Mouse (Mus musculus): Measurements from ENCODE around the gene Gipr. TPM values are rescaled to one million over a fixed set of nuclear protein-coding genes. Genes with fewer than 3 reads are reported as not detected.

Gene Gipr
- polyA plus RNA-seq (2014; fragmentation: Nextera tagmentation; extraction: Ambion mirVana), result 4.8 and 8.2 TPM in 2 replicates

- Histone ChIP-seq H3K4me1 (ENCODE audit: control insufficient read depth, insufficient read depth, low read length) (peaks cover 7% of the 10 kb centered on the region), H3K9ac (ENCODE audit: low read length) (peak within 1 kb of the TSS; percentile 45), H3K4me2 (ENCODE audit: low read length) (peak within 1 kb of the TSS; percentile 38), H3K27me3 (replicated peaks; ENCODE audit: control insufficient read depth, insufficient read depth, low read length) (peaks cover 5% of the 10 kb centered on the region; the same call in 1 of the 2 replicates), H3K9me3 (replicated peaks; ENCODE audit: control insufficient read depth, low read length) (no peaks in the 10 kb centered on the region), H3K27ac (ENCODE audit: low read depth, low read length) (peak within 1 kb of the TSS; percentile 44; the same call in 1 of the 2 replicates), H3K4me3 (ENCODE audit: low read depth, low read length) (peak within 1 kb of the TSS; percentile 10), H3K36me3 (ENCODE audit: control insufficient read depth, insufficient read depth, low read length) (no peaks in the 10 kb centered on the region)
- DNase-seq (ENCODE audit: low spot score), result peak; percentile 62
- 12% methylated on average over 14 of the region's 14 CpGs for WGBS
- ATAC-seq, result peak; percentile 66
Observed at GRCm38 (mm10) chr7:19165656-19166423, at the start of gene Gipr. Gene Gipr, minus strand, starts transcription at chr7:19166127.

GRCm38 (mm10) chr7:19214940-19215339 lies 49.0 kb upstream of the Gipr start:
- WGBS, result 74% methylated on average over 9 of the region's 9 CpGs
- no peak overlapping the region for H3K9ac ChIP-seq (ENCODE audit: low read length)
- no peak overlapping the region for H3K4me3 ChIP-seq (ENCODE audit: low read depth, low read length)
- no peak overlapping the region for H3K4me2 ChIP-seq (ENCODE audit: low read length)
- no peak overlapping the region for H3K27ac ChIP-seq (ENCODE audit: low read depth, low read length)
- H3K9me3 ChIP-seq (replicated peaks; ENCODE audit: control insufficient read depth, low read length), result no peaks in the 10 kb centered on the region
- H3K4me1 ChIP-seq (ENCODE audit: control insufficient read depth, insufficient read depth, low read length), result peaks cover 3% of the 10 kb centered on the region; the same call in 1 of the 2 replicates
- no peak for DNase-seq (ENCODE audit: low spot score)
- no peaks in the 10 kb centered on the region for H3K36me3 ChIP-seq (ENCODE audit: control insufficient read depth, insufficient read depth, low read length)
- no peak for ATAC-seq
- H3K27me3 ChIP-seq (replicated peaks; ENCODE audit: control insufficient read depth, insufficient read depth, low read length), result no peaks in the 10 kb centered on the region

- no peak for DNase-seq (ENCODE audit: low spot score)
- Histone ChIP-seq H3K4me1 (ENCODE audit: control insufficient read depth, insufficient read depth, low read length) (peaks cover 3% of the 10 kb centered on the region; the same call in 1 of the 2 replicates), H3K27ac (ENCODE audit: low read depth, low read length) (no peak overlapping the region), H3K27me3 (replicated peaks; ENCODE audit: control insufficient read depth, insufficient read depth, low read length) (no peaks in the 10 kb centered on the region), H3K9ac (ENCODE audit: low read length) (no peak overlapping the region), H3K4me2 (ENCODE audit: low read length) (no peak overlapping the region), H3K4me3 (ENCODE audit: low read depth, low read length) (no peak overlapping the region), H3K36me3 (ENCODE audit: control insufficient read depth, insufficient read depth, low read length) (no peaks in the 10 kb centered on the region), H3K9me3 (replicated peaks; ENCODE audit: control insufficient read depth, low read length) (no peaks in the 10 kb centered on the region)
- 63% methylated on average over 7 of the region's 7 CpGs for WGBS
- ATAC-seq, result no peak
Observed at GRCm38 (mm10) chr7:19214369-19214768, 48.4 kb upstream of the Gipr start.

DNA sequence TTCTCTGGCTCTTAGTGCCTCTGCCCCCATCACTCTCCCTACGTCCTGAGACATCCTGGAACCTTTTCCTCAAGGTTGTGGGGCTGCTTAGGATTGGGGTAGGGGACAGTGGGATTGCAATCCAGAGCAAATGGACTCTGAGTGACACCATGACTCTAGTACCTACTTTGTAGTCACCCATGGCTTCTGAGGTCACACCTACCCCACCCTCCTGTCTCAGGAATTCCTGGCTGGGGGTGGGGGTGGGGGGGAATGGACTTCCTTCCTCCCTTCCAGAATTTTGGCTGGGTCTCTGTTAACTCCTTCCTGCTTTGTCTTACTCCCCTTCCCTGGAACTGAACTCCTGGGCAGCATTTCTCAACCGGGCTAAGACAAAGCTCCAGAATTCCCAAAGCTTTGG lies 47.5 kb upstream of the Gipr start:
- Histone ChIP-seq H3K36me3 (ENCODE audit: control insufficient read depth, insufficient read depth, low read length) (no peaks in the 10 kb centered on the region), H3K4me3 (ENCODE audit: low read depth, low read length) (no peak overlapping the region), H3K27ac (ENCODE audit: low read depth, low read length) (no peak overlapping the region), H3K4me2 (ENCODE audit: low read length) (no peak overlapping the region), H3K9me3 (replicated peaks; ENCODE audit: control insufficient read depth, low read length) (no peaks in the 10 kb centered on the region), H3K27me3 (replicated peaks; ENCODE audit: control insufficient read depth, insufficient read depth, low read length) (no peaks in the 10 kb centered on the region), H3K4me1 (ENCODE audit: control insufficient read depth, insufficient read depth, low read length) (peaks cover 3% of the 10 kb centered on the region; the same call in 1 of the 2 replicates), H3K9ac (ENCODE audit: low read length) (no peak overlapping the region)
- WGBS, result 73% methylated on average over 2 of the region's 2 CpGs
- ATAC-seq (no peak), DNase-seq (ENCODE audit: low spot score) (no peak)

GRCm38 (mm10) chr7:19211996-19212755 lies 46.2 kb upstream of the Gipr start, which contains the start of gene Gpr4:
Gene Gpr4, plus strand, starts transcription at chr7:19212538.
- peak within 1 kb of the TSS; percentile 53 for H3K9ac ChIP-seq (ENCODE audit: low read length)
- H3K9me3 ChIP-seq (replicated peaks; ENCODE audit: control insufficient read depth, low read length), result no peaks in the 10 kb centered on the region
- H3K4me1 ChIP-seq (ENCODE audit: control insufficient read depth, insufficient read depth, low read length), result peaks cover 3% of the 10 kb centered on the region; the same call in 1 of the 2 replicates
- peak within 1 kb of the TSS; percentile 39 for H3K4me3 ChIP-seq (ENCODE audit: low read depth, low read length)
- no peaks in the 10 kb centered on the region for H3K27me3 ChIP-seq (replicated peaks; ENCODE audit: control insufficient read depth, insufficient read depth, low read length)
- DNase-seq (ENCODE audit: low spot score), result peak; percentile 35
- peak within 1 kb of the TSS; percentile 63 for H3K4me2 ChIP-seq (ENCODE audit: low read length)
- H3K36me3 ChIP-seq (ENCODE audit: control insufficient read depth, insufficient read depth, low read length), result no peaks in the 10 kb centered on the region
- H3K27ac ChIP-seq (ENCODE audit: low read depth, low read length), result no peak within 1 kb of the TSS
- 2% methylated on average over 29 of the region's 30 CpGs for WGBS
- ATAC-seq, result peak; percentile 76

GRCm38 (mm10) chr7:19211041-19211675 lies 45.2 kb upstream of the Gipr start:
- 67% methylated on average over 5 of the region's 5 CpGs for WGBS
- H3K4me3 ChIP-seq (ENCODE audit: low read depth, low read length), result no peak overlapping the region
- H3K27me3 ChIP-seq (replicated peaks; ENCODE audit: control insufficient read depth, insufficient read depth, low read length), result no peaks in the 10 kb centered on the region
- H3K9me3 ChIP-seq (replicated peaks; ENCODE audit: control insufficient read depth, low read length), result no peaks in the 10 kb centered on the region
- H3K27ac ChIP-seq (ENCODE audit: low read depth, low read length), result no peak overlapping the region
- peaks cover 3% of the 10 kb centered on the region; the same call in 1 of the 2 replicates for H3K4me1 ChIP-seq (ENCODE audit: control insufficient read depth, insufficient read depth, low read length)
- DNase-seq (ENCODE audit: low spot score), result no peak
- H3K9ac ChIP-seq (ENCODE audit: low read length), result no peak overlapping the region
- ATAC-seq, result no peak
- H3K36me3 ChIP-seq (ENCODE audit: control insufficient read depth, insufficient read depth, low read length), result peaks cover under 1% of the 10 kb centered on the region; the same call in 1 of the 2 replicates
- H3K4me2 ChIP-seq (ENCODE audit: low read length), result no peak overlapping the region

DNA sequence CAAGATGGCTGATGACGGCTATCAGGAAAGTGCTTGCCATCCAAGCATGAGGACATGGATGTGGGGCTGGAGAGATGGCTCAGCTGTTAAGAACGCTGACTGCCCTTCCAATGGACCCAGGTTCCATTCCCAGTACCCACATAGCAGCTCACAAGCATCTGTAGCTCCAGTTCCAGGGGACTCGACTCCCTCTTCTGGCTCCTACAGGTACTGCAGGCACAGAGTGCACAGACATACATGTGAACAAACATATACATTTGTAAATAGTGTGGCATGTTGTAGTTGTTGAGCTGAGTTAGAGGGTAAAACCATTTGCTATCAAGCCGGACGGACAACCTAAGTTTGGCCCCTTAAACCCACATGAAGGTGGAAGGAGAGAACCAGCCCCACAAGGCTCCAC lies 44.1 kb upstream of the Gipr start:
- H3K9ac ChIP-seq (ENCODE audit: low read length), result no peak overlapping the region
- ATAC-seq (no peak), DNase-seq (ENCODE audit: low spot score) (no peak)
- no peak overlapping the region for H3K4me2 ChIP-seq (ENCODE audit: low read length)
- H3K36me3 ChIP-seq (ENCODE audit: control insufficient read depth, insufficient read depth, low read length), result peaks cover 12% of the 10 kb centered on the region
- 95% methylated on average over 5 of the region's 5 CpGs for WGBS
- no peaks in the 10 kb centered on the region for H3K27me3 ChIP-seq (replicated peaks; ENCODE audit: control insufficient read depth, insufficient read depth, low read length)
- no peak overlapping the region for H3K4me3 ChIP-seq (ENCODE audit: low read depth, low read length)
- peaks cover 3% of the 10 kb centered on the region; the same call in 1 of the 2 replicates for H3K4me1 ChIP-seq (ENCODE audit: control insufficient read depth, insufficient read depth, low read length)
- no peaks in the 10 kb centered on the region for H3K9me3 ChIP-seq (replicated peaks; ENCODE audit: control insufficient read depth, low read length)
- H3K27ac ChIP-seq (ENCODE audit: low read depth, low read length), result no peak overlapping the region

DNA sequence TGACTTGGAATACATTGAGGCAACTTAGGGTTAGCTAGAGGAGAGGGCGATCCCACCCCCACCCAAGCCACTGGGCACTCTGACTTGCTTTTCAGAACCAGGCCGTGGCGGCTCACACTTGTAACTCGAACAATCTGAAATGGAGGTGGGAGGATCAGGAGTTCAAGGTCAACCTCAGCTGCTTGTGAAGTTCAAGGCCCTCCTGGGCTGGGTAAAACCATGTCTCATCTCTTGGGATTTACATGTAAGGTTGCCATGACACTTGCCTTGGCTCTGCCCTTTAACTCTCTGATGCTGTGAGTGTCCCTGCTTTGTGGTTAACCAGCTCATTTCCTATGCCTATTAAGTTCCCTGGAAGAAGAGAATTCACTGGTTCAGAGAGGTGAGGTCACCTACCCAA lies 43.6 kb upstream of the Gipr start:
- H3K4me3 ChIP-seq (ENCODE audit: low read depth, low read length), result no peak overlapping the region
- H3K36me3 ChIP-seq (ENCODE audit: control insufficient read depth, insufficient read depth, low read length), result peaks cover 17% of the 10 kb centered on the region
- peaks cover 3% of the 10 kb centered on the region; the same call in 1 of the 2 replicates for H3K4me1 ChIP-seq (ENCODE audit: control insufficient read depth, insufficient read depth, low read length)
- no peak overlapping the region for H3K9ac ChIP-seq (ENCODE audit: low read length)
- ATAC-seq (no peak), DNase-seq (ENCODE audit: low spot score) (no peak)
- WGBS, result 77% methylated on average over 4 of the region's 4 CpGs
- H3K4me2 ChIP-seq (ENCODE audit: low read length), result no peak overlapping the region
- H3K27ac ChIP-seq (ENCODE audit: low read depth, low read length), result no peak overlapping the region
- no peaks in the 10 kb centered on the region for H3K9me3 ChIP-seq (replicated peaks; ENCODE audit: control insufficient read depth, low read length)
- H3K27me3 ChIP-seq (replicated peaks; ENCODE audit: control insufficient read depth, insufficient read depth, low read length), result no peaks in the 10 kb centered on the region
